Mouse (Mus musculus) forebrain, embryonic 10.5 days (tissue): ENCODE results near the gene Inpp5a. TPM values are rescaled to one million over a fixed set of nuclear protein-coding genes. Genes with fewer than 3 reads are reported as not detected.

ENCODE experiments used
- DNase-seq: peaks from one replicate; pipeline ENCODE4 v3.0.0-alpha.2; 2017; ENCODE audit warnings: low spot score; ENCODE audit errors: extremely low spot score
- H3K27ac ChIP-seq: fragments of 300-500 bp; sonication (generic); 2 replicates; pipeline ENCODE4 v1.5.1; 2016; ENCODE audit warnings: mild to moderate bottlenecking
- H3K27me3 ChIP-seq: fragments of 300-500 bp; sonication (generic); 2 replicates; pipeline ENCODE4 v1.6.1; 2016; ENCODE audit warnings: mild to moderate bottlenecking; ENCODE audit not compliant: poor library complexity, severe bottlenecking
- H3K36me3 ChIP-seq: fragments of 300-500 bp; sonication (generic); replicated peaks from 2 replicates; pipeline ENCODE4 v1.6.1; 2016; ENCODE audit warnings: mild to moderate bottlenecking, moderate library complexity
- H3K4me1 ChIP-seq: fragments of 300-500 bp; sonication (generic); 2 replicates; pipeline ENCODE4 v1.6.1; 2016
- H3K4me3 ChIP-seq: fragments of 300-500 bp; sonication (generic); 2 replicates; pipeline ENCODE4 v1.5.1; 2016; ENCODE audit warnings: mild to moderate bottlenecking, moderate library complexity
- H3K9me3 ChIP-seq: fragments of 300-500 bp; sonication (generic); 2 replicates; pipeline ENCODE4 v1.6.1; 2016; ENCODE audit warnings: mild to moderate bottlenecking, moderate library complexity
- WGBS: fragments of 180-500 bp; shearing (Covaris S2); methylation state at CpG from one replicate; pipeline ENCODE4 v1.1.7; 2016; 5-methylcytosine and 5-hydroxymethylcytosine counted together
- polyA plus RNA-seq: library from polyadenylated mRNA; unstranded; fragments of >200 nt; fragmentation: Nextera tagmentation; extraction: Ambion mirVana; gene quantifications from 2 replicates; pipeline ENCODE4 v1.2.1, GENCODE M21; 2016

The Inpp5a gene
- polyA plus RNA-seq, 1 experiment from 2014 or later, result 10.5 TPM

DNA sequence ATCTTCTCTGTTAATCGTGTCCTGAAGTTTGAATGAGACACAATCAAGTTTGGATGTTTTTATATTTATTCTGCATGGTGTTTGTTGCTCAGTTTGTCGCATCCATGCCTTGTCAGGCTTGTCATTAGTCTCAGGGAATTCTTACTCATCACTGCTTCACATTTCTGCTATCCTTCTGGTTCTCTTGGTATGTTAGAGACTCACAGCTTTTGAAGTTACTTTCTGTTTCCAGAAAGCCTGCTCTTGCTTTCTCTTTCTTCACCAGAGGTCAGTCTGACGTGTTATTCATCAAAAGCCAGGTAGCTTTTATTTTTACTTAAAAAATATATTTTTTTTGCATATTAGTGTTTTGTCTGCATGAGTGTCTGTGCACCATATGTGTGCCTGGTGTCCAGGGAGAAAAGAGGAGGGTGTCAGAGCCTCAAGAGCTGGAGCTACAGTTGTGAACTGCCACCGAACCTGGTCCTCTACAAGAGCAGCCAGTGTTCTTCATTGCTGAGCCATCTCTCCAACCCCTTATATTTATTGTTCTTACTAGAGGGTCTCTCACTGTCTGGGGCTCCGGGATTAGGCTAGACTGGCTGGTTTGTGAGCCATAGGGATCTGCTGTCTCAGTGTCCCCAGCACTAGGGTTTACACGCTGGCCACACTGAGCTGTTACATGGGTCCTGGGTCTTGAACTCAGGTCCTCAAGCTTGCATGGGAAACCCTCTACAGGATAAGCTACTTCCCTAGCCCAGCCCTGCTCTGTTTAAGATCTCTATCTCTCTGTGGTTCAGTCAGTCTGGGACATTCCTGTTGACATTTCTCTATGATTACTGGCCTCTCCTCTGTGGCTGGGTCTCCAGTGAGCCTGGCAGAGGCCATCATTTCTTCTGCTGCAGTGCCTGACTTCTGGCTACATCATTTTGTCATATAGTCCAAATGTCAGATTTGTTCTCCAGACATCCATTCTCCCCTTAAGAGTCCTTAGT lies 51.3 kb downstream of the Inpp5a start:
- Histone ChIP-seq H3K36me3 (no peaks in the 10 kb centered on the region), H3K4me3 (no peak overlapping the region), H3K4me1 (peaks cover 40% of the 10 kb centered on the region), H3K9me3 (no peaks in the 10 kb centered on the region), H3K27ac (no peak overlapping the region), H3K27me3 (no peaks in the 10 kb centered on the region)
- DNase-seq, result no peak
- WGBS, result 84% methylated on average over 6 of the region's 6 CpGs

- no peak for DNase-seq
- H3K9me3 ChIP-seq, result no peaks in the 10 kb centered on the region
- H3K27me3 ChIP-seq, result no peaks in the 10 kb centered on the region
- H3K4me3 ChIP-seq, result no peak overlapping the region
- H3K27ac ChIP-seq, result no peak overlapping the region
- no peaks in the 10 kb centered on the region for H3K36me3 ChIP-seq
- H3K4me1 ChIP-seq, result peaks cover 40% of the 10 kb centered on the region
- WGBS, result 33% methylated on average over 5 of the region's 5 CpGs
Measured at GRCm38 (mm10) chr7:139441022-139441421, 52.1 kb downstream of the Inpp5a start.

DNA sequence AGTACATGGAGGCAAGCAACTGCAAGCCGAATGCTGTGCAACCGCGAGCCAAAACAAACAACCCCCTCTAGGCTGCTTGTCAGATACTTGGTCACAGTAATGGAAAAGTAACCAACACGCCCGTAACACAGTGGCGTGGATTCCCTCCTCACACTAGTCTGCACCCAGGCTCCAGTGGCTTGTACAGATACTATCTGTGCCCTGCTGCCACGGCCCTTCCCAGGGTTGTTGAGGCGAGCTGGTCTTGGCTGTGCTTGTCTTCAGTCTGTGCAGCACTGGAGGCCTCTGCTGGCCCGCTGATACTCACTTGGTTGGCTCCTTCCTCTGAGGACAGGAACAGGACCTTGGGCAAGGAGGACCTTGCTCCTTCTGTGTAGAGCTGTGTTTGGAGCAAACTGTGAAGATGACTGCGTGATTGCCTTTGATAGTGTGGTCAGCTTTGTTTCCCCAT lies 52.9 kb downstream of the Inpp5a start:
- Histone ChIP-seq H3K9me3 (no peaks in the 10 kb centered on the region), H3K36me3 (no peaks in the 10 kb centered on the region), H3K4me1 (peaks cover 40% of the 10 kb centered on the region), H3K27ac (no peak overlapping the region), H3K27me3 (no peaks in the 10 kb centered on the region), H3K4me3 (no peak overlapping the region)
- DNase-seq, result no peak
- WGBS, result 80% methylated on average over 10 of the region's 10 CpGs

DNA sequence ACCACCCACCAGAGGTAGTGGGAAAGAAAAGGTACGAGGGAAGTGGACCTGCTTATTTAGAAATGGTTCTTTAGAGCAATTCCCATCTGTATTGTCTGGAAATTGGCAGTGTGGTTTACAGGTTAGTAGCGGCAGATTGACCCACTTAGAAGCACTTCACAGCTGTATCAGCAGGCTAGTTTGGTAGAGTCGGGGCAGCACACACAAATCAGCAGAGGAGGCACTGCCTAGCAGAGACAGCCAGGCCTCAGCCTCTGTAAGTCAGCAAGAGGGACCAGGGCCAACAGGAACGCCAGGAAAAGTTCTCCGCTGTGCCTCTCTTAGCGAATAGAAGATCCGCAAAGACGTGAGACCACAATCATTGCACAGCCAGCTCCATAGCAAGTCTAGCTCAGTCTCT lies 56.7 kb downstream of the Inpp5a start:
- no peaks in the 10 kb centered on the region for H3K27me3 ChIP-seq
- 87% methylated on average over 8 of the region's 8 CpGs for WGBS

DNA sequence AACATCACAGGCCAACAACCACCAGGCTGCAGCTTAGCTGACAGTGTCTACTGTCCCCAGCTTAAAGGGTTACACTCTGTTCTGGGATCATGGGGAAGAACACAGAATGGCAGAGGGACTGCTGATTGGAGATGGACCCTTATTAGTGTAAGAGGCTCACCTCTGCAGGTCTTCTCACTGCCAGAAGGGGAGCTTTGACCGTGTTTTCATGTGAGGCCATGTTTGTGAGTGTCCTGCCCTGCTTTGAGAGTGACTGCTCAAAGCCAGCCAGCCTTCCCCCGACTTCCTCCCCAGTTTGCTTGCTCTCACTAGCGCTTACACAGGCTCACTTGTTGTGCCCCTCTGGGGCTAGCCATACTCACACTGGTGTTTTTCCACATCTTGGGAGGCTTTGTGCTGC lies 58.5 kb downstream of the Inpp5a start:
- Histone ChIP-seq H3K27ac (no peak overlapping the region), H3K4me1 (peaks cover 10% of the 10 kb centered on the region), H3K4me3 (no peak overlapping the region), H3K27me3 (no peaks in the 10 kb centered on the region), H3K36me3 (no peaks in the 10 kb centered on the region), H3K9me3 (no peaks in the 10 kb centered on the region)
- DNase-seq, result no peak
- 82% methylated on average over 3 of the region's 3 CpGs for WGBS

More for the DNA sequence above, 56.7 kb downstream of the Inpp5a start:
- Histone ChIP-seq H3K36me3 (no peaks in the 10 kb centered on the region), H3K9me3 (no peaks in the 10 kb centered on the region), H3K27ac (no peak overlapping the region), H3K4me3 (no peak overlapping the region), H3K4me1 (peaks cover 22% of the 10 kb centered on the region)
- no peak for DNase-seq

- H3K27me3 ChIP-seq, result no peaks in the 10 kb centered on the region
- H3K4me1 ChIP-seq, result no peaks in the 10 kb centered on the region
- H3K36me3 ChIP-seq, result no peaks in the 10 kb centered on the region
- 94% methylated on average over 16 of the region's 16 CpGs for WGBS
- H3K27ac ChIP-seq, result no peak overlapping the region
- H3K4me3 ChIP-seq, result no peak overlapping the region
- DNase-seq, result no peak
- H3K9me3 ChIP-seq, result no peaks in the 10 kb centered on the region
Measured at GRCm38 (mm10) chr7:139450186-139450998, 61.5 kb downstream of the Inpp5a start.

GRCm38 (mm10) chr7:139451711-139452110 lies 62.8 kb downstream of the Inpp5a start:
- Histone ChIP-seq H3K4me1 (0 out of 2 replicates have a peak, but pooled peaks cover 2% of the 10 kb centered on the region), H3K36me3 (no peaks in the 10 kb centered on the region), H3K27ac (no peak overlapping the region), H3K27me3 (no peaks in the 10 kb centered on the region), H3K4me3 (no peak overlapping the region), H3K9me3 (no peaks in the 10 kb centered on the region)
- WGBS, result 89% methylated on average over 5 of the region's 5 CpGs
- DNase-seq, result no peak

DNA sequence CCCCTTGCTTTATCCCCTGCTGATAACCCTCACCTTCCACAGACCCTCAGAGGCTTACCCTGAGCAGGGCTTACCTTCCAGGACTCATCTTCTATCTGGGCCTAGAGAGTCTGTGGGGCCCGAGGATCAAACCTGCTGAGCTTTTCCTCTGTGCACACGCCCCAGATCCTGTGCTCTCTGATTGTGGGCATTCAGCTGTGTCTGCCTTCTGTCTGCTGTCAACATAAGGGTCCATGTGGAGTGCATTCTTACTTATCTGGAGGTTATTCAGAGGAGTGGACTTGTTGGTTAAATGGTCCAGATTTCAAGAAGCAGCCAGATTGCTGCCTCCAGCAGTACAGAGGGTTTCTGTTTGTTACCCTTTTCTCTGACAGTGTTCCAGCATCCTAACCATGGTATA lies 63.3 kb downstream of the Inpp5a start:
- WGBS, result 77% methylated on average over 2 of the region's 2 CpGs
- Histone ChIP-seq H3K27me3 (no peaks in the 10 kb centered on the region), H3K36me3 (no peaks in the 10 kb centered on the region), H3K27ac (no peak overlapping the region), H3K4me3 (no peak overlapping the region), H3K4me1 (0 out of 2 replicates have a peak, but pooled peaks cover 3% of the 10 kb centered on the region), H3K9me3 (no peaks in the 10 kb centered on the region)
- DNase-seq, result no peak

DNA sequence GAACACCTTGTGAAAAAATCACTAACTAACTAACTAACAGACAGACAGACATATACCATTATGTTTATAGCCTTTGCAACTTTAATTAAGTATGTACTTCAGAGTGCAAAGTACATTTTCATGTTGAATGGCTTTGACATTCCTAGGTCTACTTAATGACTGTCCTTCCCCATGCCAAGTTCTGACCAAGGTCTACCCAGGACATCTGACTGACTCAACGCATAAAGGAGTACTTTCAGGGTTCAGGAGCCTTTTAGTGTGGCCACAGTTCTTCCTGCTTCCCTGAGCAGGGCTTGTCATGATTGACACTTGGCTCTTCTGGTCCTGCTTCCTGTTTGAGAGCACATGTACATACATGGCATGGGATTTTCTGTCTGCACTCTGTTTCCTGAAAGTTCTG lies 64.3 kb downstream of the Inpp5a start:
- Histone ChIP-seq H3K4me3 (no peak overlapping the region), H3K9me3 (no peaks in the 10 kb centered on the region), H3K27me3 (no peaks in the 10 kb centered on the region), H3K4me1 (0 out of 2 replicates have a peak, but pooled peaks cover 3% of the 10 kb centered on the region), H3K36me3 (no peaks in the 10 kb centered on the region), H3K27ac (no peak overlapping the region)
- no peak for DNase-seq
- WGBS, result 83% methylated on average over 1 of the region's 1 CpGs

GRCm38 (mm10) chr7:139454285-139454684 lies 65.4 kb downstream of the Inpp5a start:
- no peak overlapping the region for H3K27ac ChIP-seq
- H3K9me3 ChIP-seq, result no peaks in the 10 kb centered on the region
- H3K27me3 ChIP-seq, result no peaks in the 10 kb centered on the region
- H3K4me3 ChIP-seq, result no peak overlapping the region
- no peaks in the 10 kb centered on the region for H3K36me3 ChIP-seq
- WGBS, result 81% methylated on average over 3 of the region's 3 CpGs
- H3K4me1 ChIP-seq, result 0 out of 2 replicates have a peak, but pooled peaks cover 3% of the 10 kb centered on the region
- no peak for DNase-seq

GRCm38 (mm10) chr7:139456759-139457158 lies 67.8 kb downstream of the Inpp5a start:
- Histone ChIP-seq H3K4me3 (no peak overlapping the region), H3K4me1 (0 out of 2 replicates have a peak, but pooled peaks cover 3% of the 10 kb centered on the region), H3K27ac (no peak overlapping the region), H3K9me3 (no peaks in the 10 kb centered on the region), H3K27me3 (no peaks in the 10 kb centered on the region), H3K36me3 (no peaks in the 10 kb centered on the region)
- DNase-seq, result no peak
- 85% methylated on average over 6 of the region's 6 CpGs for WGBS

DNA sequence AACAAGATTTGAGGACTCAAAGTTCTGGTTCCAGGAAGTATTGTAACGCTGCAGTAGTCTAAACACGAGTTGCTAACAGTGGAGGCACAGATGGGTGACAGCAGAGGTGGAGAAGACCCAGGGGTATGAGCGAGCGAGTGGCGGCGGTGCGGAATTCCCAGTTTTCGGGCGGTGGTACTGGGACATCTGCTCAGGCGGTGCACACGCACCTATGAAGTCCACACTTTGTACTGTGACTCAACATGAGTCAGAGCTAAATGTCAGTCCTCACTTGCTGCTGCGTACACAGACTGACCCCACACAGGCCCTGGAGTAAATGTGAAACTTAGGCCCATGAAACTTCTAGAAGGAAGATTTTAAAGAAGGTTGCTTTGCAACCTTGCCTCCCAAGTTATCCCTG lies 72.4 kb downstream of the Inpp5a start:
- Histone ChIP-seq H3K4me1 (peaks cover 4% of the 10 kb centered on the region; the same call in 1 of the 2 replicates), H3K27me3 (no peaks in the 10 kb centered on the region), H3K36me3 (no peaks in the 10 kb centered on the region), H3K9me3 (no peaks in the 10 kb centered on the region), H3K27ac (no peak overlapping the region), H3K4me3 (no peak overlapping the region)
- WGBS, result 92% methylated on average over 12 of the region's 12 CpGs
- no peak for DNase-seq
